Mouse (Mus musculus) stomach, postnatal 0 days (tissue): ENCODE data around the gene Xpnpep2.

Experiments
- CTCF ChIP-seq: IDR thresholded peaks from 2 replicates; pipeline ENCODE4 v1.5.1; 2016; ENCODE audit warnings: antibody characterized with exemption, low read depth, mild to moderate bottlenecking, moderate library complexity
- EP300 ChIP-seq: optimal IDR thresholded peaks from 2 replicates; pipeline ENCODE3; 2016; ENCODE audit warnings: antibody characterized with exemption

GRCm38 (mm10) chrX:48147741-48148186 lies 39.2 kb downstream of the Xpnpep2 start:
- no peak for TF ChIP-seq CTCF
- no peak for TF ChIP-seq EP300
